Mouse (Mus musculus): Measurements from ENCODE around the gene Zfp11. TPM values are rescaled to one million over a fixed set of nuclear protein-coding genes. Genes with fewer than 3 reads are reported as not detected.

Gene Zfp11
- polyA plus RNA-seq, 1 experiment = 0.91 TPM

DNA sequence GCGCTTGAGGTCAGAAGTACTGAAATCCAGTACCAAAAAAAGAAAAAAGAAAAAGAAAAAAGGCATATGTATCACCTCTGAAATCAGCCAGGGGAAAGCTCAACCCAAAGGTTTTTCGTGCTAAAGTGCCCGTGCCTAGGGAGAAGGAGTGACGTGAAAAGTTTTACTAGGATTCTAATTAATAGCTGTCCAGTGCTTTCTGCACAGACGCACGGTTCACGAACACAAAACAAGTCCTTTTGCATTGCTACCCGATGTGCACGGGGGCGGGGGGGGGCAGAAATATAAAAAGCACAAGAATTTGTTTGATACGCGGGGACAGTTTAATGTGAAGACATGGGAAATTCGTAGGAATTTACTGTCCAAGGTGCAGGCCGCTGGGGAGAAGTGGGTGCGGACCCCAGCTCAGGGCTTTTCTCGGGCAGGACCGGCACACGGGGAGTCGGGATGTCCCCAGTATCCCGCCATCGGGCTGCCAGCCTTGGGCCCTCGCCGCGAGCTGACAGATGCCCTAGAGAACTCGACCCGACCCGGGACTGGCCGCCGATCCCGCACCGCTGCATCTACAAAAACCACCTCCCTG, 355 bp downstream of the Zfp11 start:
- no peaks in the 10 kb centered on the region for H3K27me3 ChIP-seq (ENCODE audit: control insufficient read depth, insufficient read depth, insufficient read length)
- H3K36me3 ChIP-seq (ENCODE audit: control insufficient read depth, insufficient read depth) = no peaks in the 10 kb centered on the region
- TF ChIP-seq MYOD1 (IDR thresholded peaks at IDR 0.05; ENCODE audit: control insufficient read depth in 1 of 3, insufficient read length in 2 of 3, low read depth in 2 of 3) (no peak), POLR2AphosphoS2 (IDR thresholded peaks at IDR 0.05; ENCODE audit: insufficient read length, low read depth) (no peak), TCF3 (IDR thresholded peaks at IDR 0.05; ENCODE audit: insufficient read length, low read depth) (no peak), TCF12 (IDR thresholded peaks at IDR 0.05; ENCODE audit: insufficient read depth, poor library complexity, severe bottlenecking) (no peak), MYOG (IDR thresholded peaks at IDR 0.05; ENCODE audit: control insufficient read depth in 1 of 3, insufficient read depth in 1 of 3, insufficient read length in 2 of 3, low read depth in 2 of 3) (no peak), POLR2A (IDR thresholded peaks at IDR 0.05; ENCODE audit: insufficient read length, low read depth) (peak; percentile 77), E2F4 (IDR thresholded peaks at IDR 0.05; ENCODE audit: insufficient read depth) (no peak), CEBPB (IDR thresholded peaks at IDR 0.05; ENCODE audit: insufficient read depth, poor library complexity, severe bottlenecking) (no peak)
- H3K4me3 ChIP-seq = peak overlapping the region; percentile 63
- H3K4me2 ChIP-seq (ENCODE audit: low read depth) = peak overlapping the region; percentile 98
- peak overlapping the region; percentile 9 for H3ac ChIP-seq (ENCODE audit: control insufficient read depth, insufficient read length)
- peaks cover 9% of the 10 kb centered on the region for H3K79me2 ChIP-seq (ENCODE audit: control insufficient read depth, insufficient read depth)

DNA sequence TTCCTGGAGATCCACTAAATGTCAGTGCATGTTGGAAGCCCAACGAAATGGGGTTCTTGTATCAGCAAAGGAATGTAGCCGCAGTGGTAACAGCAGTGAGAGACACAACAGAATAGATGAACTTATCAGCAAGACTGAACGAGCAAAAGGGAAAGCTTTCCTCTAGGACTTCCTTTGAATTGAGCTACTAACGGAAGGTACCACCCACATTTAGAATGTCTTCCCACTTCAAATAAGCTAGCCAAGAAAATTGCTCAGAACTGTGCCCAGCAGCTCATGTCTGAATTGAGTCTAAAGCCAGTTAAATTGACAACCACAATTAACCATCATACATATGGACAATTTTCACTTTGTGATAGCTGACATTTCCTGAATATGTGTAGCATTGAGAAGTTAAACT, 2.0 kb downstream of the Zfp11 start:
- H3K4me3 ChIP-seq = no peak overlapping the region
- H3K79me2 ChIP-seq (ENCODE audit: control insufficient read depth, insufficient read depth) = peaks cover 9% of the 10 kb centered on the region
- no peaks in the 10 kb centered on the region for H3K36me3 ChIP-seq (ENCODE audit: control insufficient read depth, insufficient read depth)
- no peak overlapping the region for H3ac ChIP-seq (ENCODE audit: control insufficient read depth, insufficient read length)
- no peaks in the 10 kb centered on the region for H3K27me3 ChIP-seq (ENCODE audit: control insufficient read depth, insufficient read depth, insufficient read length)
- no peak overlapping the region for H3K4me2 ChIP-seq (ENCODE audit: low read depth)
- no peak for TF ChIP-seq SRF (IDR thresholded peaks at IDR 0.05; ENCODE audit: control insufficient read depth, insufficient read length, low read depth)
- TF ChIP-seq POLR2AphosphoS2 (IDR thresholded peaks at IDR 0.05; ENCODE audit: insufficient read length, low read depth) = no peak
- no peak for TF ChIP-seq MYOD1 (IDR thresholded peaks at IDR 0.05; ENCODE audit: control insufficient read depth in 1 of 3, insufficient read length in 2 of 3, low read depth in 2 of 3)

DNA sequence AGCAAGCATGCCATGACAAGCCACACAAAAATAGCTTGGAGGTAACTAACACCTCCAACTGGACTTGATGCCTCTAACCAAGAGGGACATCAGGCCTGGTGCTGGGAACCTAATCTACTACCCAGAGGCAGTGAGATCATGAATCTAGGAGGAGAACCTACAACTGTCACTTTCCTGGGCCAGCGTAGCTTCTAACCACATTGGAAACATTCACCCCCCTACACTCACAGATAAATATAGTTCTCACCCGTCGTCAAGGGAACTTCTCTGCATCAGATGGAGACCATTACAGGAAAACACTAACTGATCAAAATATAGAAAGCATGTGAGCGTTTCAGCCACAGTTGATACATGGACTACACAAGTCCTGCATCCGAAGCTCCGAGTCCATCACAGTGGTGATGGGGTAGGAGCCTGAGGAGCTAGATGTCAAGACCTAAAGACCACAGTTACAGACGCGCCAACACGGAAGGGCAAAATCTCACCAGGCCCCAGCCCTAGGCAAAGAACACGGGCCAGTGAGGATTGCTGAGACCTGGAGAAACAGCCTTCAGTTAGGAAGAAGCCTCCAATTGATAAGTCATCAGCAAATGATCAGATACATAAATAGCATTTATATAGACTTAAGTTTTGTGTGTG, 3.5 kb downstream of the Zfp11 start:
- no peak overlapping the region for H3ac ChIP-seq (ENCODE audit: control insufficient read depth, insufficient read length)
- no peak for TF ChIP-seq MAX (IDR thresholded peaks at IDR 0.05; ENCODE audit: low read depth)
- no peak for TF ChIP-seq USF1 (IDR thresholded peaks at IDR 0.05; ENCODE audit: low read depth)
- H3K4me3 ChIP-seq = no peak overlapping the region
- peaks cover 9% of the 10 kb centered on the region for H3K79me2 ChIP-seq (ENCODE audit: control insufficient read depth, insufficient read depth)
- no peaks in the 10 kb centered on the region for H3K27me3 ChIP-seq (ENCODE audit: control insufficient read depth, insufficient read depth, insufficient read length)
- H3K36me3 ChIP-seq (ENCODE audit: control insufficient read depth, insufficient read depth) = no peaks in the 10 kb centered on the region
- H3K4me2 ChIP-seq (ENCODE audit: low read depth) = no peak overlapping the region

DNA sequence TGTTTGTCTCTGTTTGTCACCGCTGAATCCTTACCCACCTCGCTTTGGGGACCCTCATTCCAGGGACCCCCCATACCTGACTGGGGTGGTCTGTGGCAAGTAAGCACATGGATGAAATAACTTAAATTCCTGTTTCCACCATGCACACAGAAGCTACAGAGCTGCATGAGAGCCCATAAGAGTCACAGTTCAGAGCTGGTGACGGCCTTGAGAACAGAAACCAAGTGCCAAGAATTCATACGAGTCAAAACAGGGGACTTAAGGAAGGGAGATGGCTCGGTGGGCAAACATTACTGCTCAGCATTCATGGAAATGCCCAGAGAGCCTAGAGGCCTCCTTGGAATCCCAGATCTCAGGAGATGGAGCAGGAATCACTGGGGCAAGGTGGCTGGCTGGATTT, 5.8 kb downstream of the Zfp11 start:
- peaks cover 3% of the 10 kb centered on the region for H3K79me2 ChIP-seq (ENCODE audit: control insufficient read depth, insufficient read depth)
- H3K27me3 ChIP-seq (ENCODE audit: control insufficient read depth, insufficient read depth, insufficient read length) = no peaks in the 10 kb centered on the region
- H3K4me3 ChIP-seq = no peak overlapping the region
- no peak overlapping the region for H3ac ChIP-seq (ENCODE audit: control insufficient read depth, insufficient read length)
- TF ChIP-seq USF1 (IDR thresholded peaks at IDR 0.05; ENCODE audit: low read depth) = no peak
- no peak for TF ChIP-seq POLR2A (IDR thresholded peaks at IDR 0.05; ENCODE audit: insufficient read length, low read depth)
- TF ChIP-seq MYOD1 (IDR thresholded peaks at IDR 0.05; ENCODE audit: control insufficient read depth in 1 of 3, insufficient read length in 2 of 3, low read depth in 2 of 3) = no peak
- TF ChIP-seq E2F4 (IDR thresholded peaks at IDR 0.05; ENCODE audit: insufficient read depth) = no peak
- TF ChIP-seq TCF12 (IDR thresholded peaks at IDR 0.05; ENCODE audit: insufficient read depth, poor library complexity, severe bottlenecking) = no peak
- no peak for TF ChIP-seq REST (IDR thresholded peaks at IDR 0.05; ENCODE audit: insufficient read depth, insufficient read length)
- TF ChIP-seq MYOG (IDR thresholded peaks at IDR 0.05; ENCODE audit: control insufficient read depth in 1 of 3, insufficient read depth in 1 of 3, insufficient read length in 2 of 3, low read depth in 2 of 3) = no peak
- no peak for TF ChIP-seq TCF3 (IDR thresholded peaks at IDR 0.05; ENCODE audit: insufficient read length, low read depth)
- no peak for TF ChIP-seq MAX (IDR thresholded peaks at IDR 0.05; ENCODE audit: low read depth)
- TF ChIP-seq POLR2AphosphoS2 (IDR thresholded peaks at IDR 0.05; ENCODE audit: insufficient read length, low read depth) = no peak
- no peak for TF ChIP-seq SRF (IDR thresholded peaks at IDR 0.05; ENCODE audit: control insufficient read depth, insufficient read length, low read depth)
- no peak for TF ChIP-seq CEBPB (IDR thresholded peaks at IDR 0.05; ENCODE audit: insufficient read depth, poor library complexity, severe bottlenecking)
- no peak overlapping the region for H3K4me2 ChIP-seq (ENCODE audit: low read depth)
- H3K36me3 ChIP-seq (ENCODE audit: control insufficient read depth, insufficient read depth) = no peaks in the 10 kb centered on the region

DNA sequence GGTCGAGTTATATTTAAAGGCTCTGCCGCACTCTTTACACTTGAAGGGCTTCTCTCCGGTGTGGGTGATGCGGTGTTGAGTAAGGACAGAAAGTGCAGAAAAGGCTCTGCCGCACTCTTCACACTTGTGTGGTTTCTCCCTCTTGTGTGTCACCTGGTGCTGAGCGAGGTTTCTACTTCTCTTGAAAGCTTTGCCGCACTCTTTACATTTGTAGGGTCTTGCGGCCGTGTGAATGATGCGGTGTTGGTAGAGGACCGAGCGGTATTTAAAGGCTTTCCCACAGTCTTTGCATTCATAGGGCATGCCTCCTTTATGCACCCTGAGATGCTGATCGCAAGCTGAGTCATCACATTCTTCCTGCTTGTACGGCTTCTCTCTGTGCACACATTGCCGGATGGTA, 12.0 kb downstream of the Zfp11 start:
- H3ac ChIP-seq (ENCODE audit: control insufficient read depth, insufficient read length) = no peak overlapping the region
- no peak overlapping the region for H3K4me2 ChIP-seq (ENCODE audit: low read depth)
- H3K36me3 ChIP-seq (ENCODE audit: control insufficient read depth, insufficient read depth) = peaks cover 14% of the 10 kb centered on the region
- no peaks in the 10 kb centered on the region for H3K27me3 ChIP-seq (ENCODE audit: control insufficient read depth, insufficient read depth, insufficient read length)
- no peaks in the 10 kb centered on the region for H3K79me2 ChIP-seq (ENCODE audit: control insufficient read depth, insufficient read depth)
- H3K4me3 ChIP-seq = no peak overlapping the region
- TF ChIP-seq TCF12 (IDR thresholded peaks at IDR 0.05; ENCODE audit: insufficient read depth, poor library complexity, severe bottlenecking) (no peak), REST (IDR thresholded peaks at IDR 0.05; ENCODE audit: insufficient read depth, insufficient read length) (no peak), TCF3 (IDR thresholded peaks at IDR 0.05; ENCODE audit: insufficient read length, low read depth) (no peak), MYOG (IDR thresholded peaks at IDR 0.05; ENCODE audit: control insufficient read depth in 1 of 3, insufficient read depth in 1 of 3, insufficient read length in 2 of 3, low read depth in 2 of 3) (no peak), MYOD1 (IDR thresholded peaks at IDR 0.05; ENCODE audit: control insufficient read depth in 1 of 3, insufficient read length in 2 of 3, low read depth in 2 of 3) (no peak), POLR2AphosphoS2 (IDR thresholded peaks at IDR 0.05; ENCODE audit: insufficient read length, low read depth) (no peak), MAX (IDR thresholded peaks at IDR 0.05; ENCODE audit: low read depth) (no peak), SRF (IDR thresholded peaks at IDR 0.05; ENCODE audit: control insufficient read depth, insufficient read length, low read depth) (no peak), CEBPB (IDR thresholded peaks at IDR 0.05; ENCODE audit: insufficient read depth, poor library complexity, severe bottlenecking) (no peak), POLR2A (IDR thresholded peaks at IDR 0.05; ENCODE audit: insufficient read length, low read depth) (no peak), E2F4 (IDR thresholded peaks at IDR 0.05; ENCODE audit: insufficient read depth) (no peak), USF1 (IDR thresholded peaks at IDR 0.05; ENCODE audit: low read depth) (no peak)
